Mouse (Mus musculus) C2C12 (cell line): ENCODE data around the gene Ndufaf8.

ENCODE experiments used
- CTCF ChIP-seq: IDR thresholded peaks from one replicate; pipeline ENCODE4 v1.5.1; 2011; ENCODE audit not compliant: control insufficient read depth, insufficient read depth, insufficient read length
- MYOD1 ChIP-seq: IDR thresholded peaks from one replicate; pipeline ENCODE4 v1.6.1; 2011; ENCODE audit warnings: low read depth; ENCODE audit not compliant: control insufficient read depth, insufficient read length

DNA sequence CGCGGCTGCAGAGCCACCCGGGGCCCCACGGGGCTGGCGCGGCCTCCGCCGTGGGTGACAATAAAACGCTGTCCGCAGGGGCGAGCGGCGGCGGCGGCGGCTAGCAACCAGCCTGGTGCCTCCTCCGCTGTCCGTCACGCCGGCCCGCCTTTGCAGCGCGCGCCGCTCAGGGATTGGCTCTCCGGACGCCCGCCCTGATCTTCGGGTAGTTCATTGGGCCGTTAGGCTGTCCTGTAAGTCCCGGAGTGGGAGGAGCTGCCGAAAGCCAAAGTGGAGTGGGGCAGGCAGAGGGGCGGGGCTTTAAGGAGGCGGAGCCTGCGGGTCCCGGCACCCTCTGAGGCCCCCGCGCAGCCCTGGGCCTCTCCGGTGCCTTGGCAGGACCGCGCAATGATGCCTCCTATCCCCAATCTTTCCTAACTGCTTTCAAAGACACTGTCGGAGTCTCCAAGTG, 12.0 kb upstream of the Ndufaf8 start, which contains the start of gene Cep131:
- TF ChIP-seq MYOD1 (no peak), CTCF (no peak)
